Mouse (Mus musculus): Measurements from ENCODE around the gene Borcs7. TPM values are rescaled to one million over a fixed set of nuclear protein-coding genes. Genes with fewer than 3 reads are reported as not detected.
A peak's percentile ranks its signal among the peaks of the same experiment; 100 is the strongest.

Gene Borcs7
- polyA plus RNA-seq, 1 experiment from 2014 or later, result 20.1 TPM

- H3K4me2 ChIP-seq (replicated peaks; ENCODE audit: low read depth, low read length), result no peak overlapping the region
Measured at GRCm38 (mm10) chr19:46735241-46735640, 45.5 kb downstream of the Borcs7 start.

GRCm38 (mm10) chr19:46737106-46737505, 47.4 kb downstream of the Borcs7 start:
- H3K4me2 ChIP-seq (replicated peaks; ENCODE audit: low read depth, low read length), result no peak overlapping the region
- no peak for ATAC-seq (ENCODE audit: low FRiP score, low TSS enrichment)
- WGBS, result 67% methylated on average over 7 of the region's 7 CpGs
- no peak overlapping the region for H3K4me3 ChIP-seq (ENCODE audit: low read length)
- no peak overlapping the region for H3K9ac ChIP-seq (ENCODE audit: low read depth, low read length)
- H3K4me1 ChIP-seq (ENCODE audit: control insufficient read depth, insufficient read depth, low read length), result no peaks in the 10 kb centered on the region
- no peaks in the 10 kb centered on the region for H3K27me3 ChIP-seq (ENCODE audit: control insufficient read depth, insufficient read depth, low read length)
- no peaks in the 10 kb centered on the region for H3K9me3 ChIP-seq (ENCODE audit: control insufficient read depth, low read length)
- no peaks in the 10 kb centered on the region; the same call in 1 of the 2 replicates for H3K36me3 ChIP-seq (ENCODE audit: control insufficient read depth, insufficient read depth, low read length)
- H3K27ac ChIP-seq (ENCODE audit: low read depth, low read length), result no peak overlapping the region

More at GRCm38 (mm10) chr19:46735241-46735640, 45.5 kb downstream of the Borcs7 start:
- WGBS, result 61% methylated on average over 5 of the region's 5 CpGs
- H3K4me3 ChIP-seq (ENCODE audit: low read length), result no peak overlapping the region
- H3K9ac ChIP-seq (ENCODE audit: low read depth, low read length), result no peak overlapping the region
- ATAC-seq (ENCODE audit: low FRiP score, low TSS enrichment), result no peak
- no peaks in the 10 kb centered on the region for H3K9me3 ChIP-seq (ENCODE audit: control insufficient read depth, low read length)
- H3K27ac ChIP-seq (ENCODE audit: low read depth, low read length), result no peak overlapping the region
- no peaks in the 10 kb centered on the region; the same call in 1 of the 2 replicates for H3K36me3 ChIP-seq (ENCODE audit: control insufficient read depth, insufficient read depth, low read length)
- H3K4me1 ChIP-seq (ENCODE audit: control insufficient read depth, insufficient read depth, low read length), result no peaks in the 10 kb centered on the region
- H3K27me3 ChIP-seq (ENCODE audit: control insufficient read depth, insufficient read depth, low read length), result no peaks in the 10 kb centered on the region

- H3K27me3 ChIP-seq (ENCODE audit: control insufficient read depth, insufficient read depth, low read length), result no peaks in the 10 kb centered on the region
- no peak overlapping the region for H3K9ac ChIP-seq (ENCODE audit: low read depth, low read length)
- no peak overlapping the region for H3K4me3 ChIP-seq (ENCODE audit: low read length)
- H3K9me3 ChIP-seq (ENCODE audit: control insufficient read depth, low read length), result no peaks in the 10 kb centered on the region
- WGBS, result 56% methylated on average over 7 of the region's 7 CpGs
- no peaks in the 10 kb centered on the region for H3K4me1 ChIP-seq (ENCODE audit: control insufficient read depth, insufficient read depth, low read length)
- H3K27ac ChIP-seq (ENCODE audit: low read depth, low read length), result no peak overlapping the region
- H3K4me2 ChIP-seq (replicated peaks; ENCODE audit: low read depth, low read length), result no peak overlapping the region
- ATAC-seq (ENCODE audit: low FRiP score, low TSS enrichment), result 0 out of 2 replicates have a peak, but pooled peaks have one; percentile 32
- H3K36me3 ChIP-seq (ENCODE audit: control insufficient read depth, insufficient read depth, low read length), result no peaks in the 10 kb centered on the region
Measured at GRCm38 (mm10) chr19:46740341-46741008, 50.8 kb downstream of the Borcs7 start.

GRCm38 (mm10) chr19:46741574-46741973, 51.9 kb downstream of the Borcs7 start:
- Histone ChIP-seq H3K4me2 (replicated peaks; ENCODE audit: low read depth, low read length) (no peak overlapping the region), H3K9me3 (ENCODE audit: control insufficient read depth, low read length) (no peaks in the 10 kb centered on the region), H3K36me3 (ENCODE audit: control insufficient read depth, insufficient read depth, low read length) (no peaks in the 10 kb centered on the region), H3K27ac (ENCODE audit: low read depth, low read length) (no peak overlapping the region), H3K4me1 (ENCODE audit: control insufficient read depth, insufficient read depth, low read length) (no peaks in the 10 kb centered on the region), H3K27me3 (ENCODE audit: control insufficient read depth, insufficient read depth, low read length) (no peaks in the 10 kb centered on the region), H3K9ac (ENCODE audit: low read depth, low read length) (no peak overlapping the region), H3K4me3 (ENCODE audit: low read length) (no peak overlapping the region)
- 48% methylated on average over 6 of the region's 6 CpGs for WGBS
- no peak for ATAC-seq (ENCODE audit: low FRiP score, low TSS enrichment)

GRCm38 (mm10) chr19:46744681-46745080, 55.0 kb downstream of the Borcs7 start:
- WGBS, result 67% methylated on average over 9 of the region's 9 CpGs
- Histone ChIP-seq H3K36me3 (ENCODE audit: control insufficient read depth, insufficient read depth, low read length) (no peaks in the 10 kb centered on the region), H3K4me3 (ENCODE audit: low read length) (no peak overlapping the region), H3K4me1 (ENCODE audit: control insufficient read depth, insufficient read depth, low read length) (no peaks in the 10 kb centered on the region), H3K9me3 (ENCODE audit: control insufficient read depth, low read length) (no peaks in the 10 kb centered on the region), H3K4me2 (replicated peaks; ENCODE audit: low read depth, low read length) (no peak overlapping the region), H3K9ac (ENCODE audit: low read depth, low read length) (no peak overlapping the region), H3K27ac (ENCODE audit: low read depth, low read length) (no peak overlapping the region), H3K27me3 (ENCODE audit: control insufficient read depth, insufficient read depth, low read length) (no peaks in the 10 kb centered on the region)
- ATAC-seq (ENCODE audit: low FRiP score, low TSS enrichment), result no peak

GRCm38 (mm10) chr19:46747799-46748198, 58.1 kb downstream of the Borcs7 start:
- H3K36me3 ChIP-seq (ENCODE audit: control insufficient read depth, insufficient read depth, low read length), result no peaks in the 10 kb centered on the region
- no peaks in the 10 kb centered on the region; the same call in 1 of the 2 replicates for H3K27me3 ChIP-seq (ENCODE audit: control insufficient read depth, insufficient read depth, low read length)
- no peak overlapping the region for H3K4me2 ChIP-seq (replicated peaks; ENCODE audit: low read depth, low read length)
- no peak overlapping the region for H3K9ac ChIP-seq (ENCODE audit: low read depth, low read length)
- H3K27ac ChIP-seq (ENCODE audit: low read depth, low read length), result no peak overlapping the region
- H3K9me3 ChIP-seq (ENCODE audit: control insufficient read depth, low read length), result no peaks in the 10 kb centered on the region
- WGBS, result 90% methylated on average over 3 of the region's 3 CpGs
- ATAC-seq (ENCODE audit: low FRiP score, low TSS enrichment), result no peak
- no peaks in the 10 kb centered on the region for H3K4me1 ChIP-seq (ENCODE audit: control insufficient read depth, insufficient read depth, low read length)
- H3K4me3 ChIP-seq (ENCODE audit: low read length), result no peak overlapping the region

- WGBS, result 90% methylated on average over 5 of the region's 5 CpGs
- H3K27ac ChIP-seq (ENCODE audit: low read depth, low read length), result no peak overlapping the region
- no peak overlapping the region for H3K9ac ChIP-seq (ENCODE audit: low read depth, low read length)
- H3K4me1 ChIP-seq (ENCODE audit: control insufficient read depth, insufficient read depth, low read length), result no peaks in the 10 kb centered on the region
- no peaks in the 10 kb centered on the region for H3K9me3 ChIP-seq (ENCODE audit: control insufficient read depth, low read length)
- H3K36me3 ChIP-seq (ENCODE audit: control insufficient read depth, insufficient read depth, low read length), result no peaks in the 10 kb centered on the region
- no peak overlapping the region for H3K4me3 ChIP-seq (ENCODE audit: low read length)
- no peaks in the 10 kb centered on the region; the same call in 1 of the 2 replicates for H3K27me3 ChIP-seq (ENCODE audit: control insufficient read depth, insufficient read depth, low read length)
- ATAC-seq (ENCODE audit: low FRiP score, low TSS enrichment), result no peak
- no peak overlapping the region for H3K4me2 ChIP-seq (replicated peaks; ENCODE audit: low read depth, low read length)
Measured at GRCm38 (mm10) chr19:46752235-46752634, 62.5 kb downstream of the Borcs7 start.

Other genes starting within 250 kb of the Borcs7 start
- 28.3 and 35.6 TPM in 2 replicates for gene Trim8, start 188.2 kb upstream of the Borcs7 start, polyA plus RNA-seq (2014; fragmentation: Nextera tagmentation; extraction: Ambion mirVana)
- gene Arl3, start 116.7 kb upstream of the Borcs7 start, polyA plus RNA-seq (2014; fragmentation: Nextera tagmentation; extraction: Ambion mirVana), result 98.3 and 182 TPM in 2 replicates
- 18.1 and 25.1 TPM in 2 replicates for gene Sfxn2, start 116.5 kb upstream of the Borcs7 start, polyA plus RNA-seq (2014; fragmentation: Nextera tagmentation; extraction: Ambion mirVana)
- 26.2 and 46.1 TPM in 2 replicates for gene Wbp1l, start 90.8 kb upstream of the Borcs7 start, polyA plus RNA-seq (2014; fragmentation: Nextera tagmentation; extraction: Ambion mirVana)
- not detected in 2 replicates for gene Cyp17a1, start 16.7 kb upstream of the Borcs7 start, polyA plus RNA-seq (2014; fragmentation: Nextera tagmentation; extraction: Ambion mirVana)
- gene As3mt, start 17.6 kb downstream of the Borcs7 start, polyA plus RNA-seq (2014; fragmentation: Nextera tagmentation; extraction: Ambion mirVana), result 32.1 and 39.0 TPM in 2 replicates
- gene Cnnm2, start 71.7 kb downstream of the Borcs7 start, polyA plus RNA-seq (2014; fragmentation: Nextera tagmentation; extraction: Ambion mirVana), result 3.7 and 6.8 TPM in 2 replicates